Mouse (Mus musculus) monocyte, adult 5-6 weeks (primary cell): Measurements from ENCODE around the gene Sgip1. TPM values are rescaled to one million over a fixed set of nuclear protein-coding genes. Genes with fewer than 3 reads are reported as not detected.

ENCODE experiments used
- ATAC-seq: fragments of 153-309, 156-312 bp; replicated peaks from 2 replicates; pipeline ENCODE4 v1.8.0; 2017; ENCODE audit warnings: mild to moderate bottlenecking; ENCODE audit not compliant: low TSS enrichment, insufficient number of reproducible peaks, severe bottlenecking, poor library complexity, low FRiP score
- total RNA-seq: library from RNA; stranded (forward); fragments of 200-1000, 200-491, 200-594 nt; gene quantifications from 3 replicates; pipeline ENCODE4 v1.2.3, GENCODE M21; 2017

The Sgip1 gene
- total RNA-seq, 1 experiment from 2014 or later: 0.86 TPM

- ATAC-seq: no peak
These were observed 83.4 kb downstream of the Sgip1 start for GRCm38 (mm10) chr4:102824494-102824893.

- ATAC-seq: no peak
These were observed 85.1 kb downstream of the Sgip1 start for GRCm38 (mm10) chr4:102826159-102826558.

- no peak for ATAC-seq
These were observed 87.4 kb downstream of the Sgip1 start for GRCm38 (mm10) chr4:102828518-102828917.

- ATAC-seq: no peak
These were observed 92.1 kb downstream of the Sgip1 start for GRCm38 (mm10) chr4:102833191-102833590.

- ATAC-seq: no peak
These were observed 92.6 kb downstream of the Sgip1 start for GRCm38 (mm10) chr4:102833726-102834125.

GRCm38 (mm10) chr4:102834710-102835109 lies 93.6 kb downstream of the Sgip1 start:
- no peak for ATAC-seq

GRCm38 (mm10) chr4:102840062-102840798 lies 99.1 kb downstream of the Sgip1 start:
- ATAC-seq: no peak

- ATAC-seq: no peak
These were observed 100.0 kb downstream of the Sgip1 start for GRCm38 (mm10) chr4:102840956-102841729.

GRCm38 (mm10) chr4:102850498-102850897 lies 109.4 kb downstream of the Sgip1 start:
- ATAC-seq: no peak

GRCm38 (mm10) chr4:102851161-102851560 lies 110.1 kb downstream of the Sgip1 start:
- no peak for ATAC-seq

GRCm38 (mm10) chr4:102852290-102852689 lies 111.2 kb downstream of the Sgip1 start:
- ATAC-seq: no peak

- no peak for ATAC-seq
These were observed 111.7 kb downstream of the Sgip1 start for GRCm38 (mm10) chr4:102852808-102853207.

- no peak for ATAC-seq
These were observed 112.4 kb downstream of the Sgip1 start for GRCm38 (mm10) chr4:102853330-102854022.

- ATAC-seq: no peak
These were observed 114.1 kb downstream of the Sgip1 start for GRCm38 (mm10) chr4:102854928-102855892.

GRCm38 (mm10) chr4:102856086-102856485 lies 115.0 kb downstream of the Sgip1 start:
- no peak for ATAC-seq

GRCm38 (mm10) chr4:102859259-102860194 lies 118.4 kb downstream of the Sgip1 start:
- peak; percentile 70; the same call in 1 of the 2 replicates for ATAC-seq
